Mouse (Mus musculus): Measurements from ENCODE around the gene Gm9803. TPM values are rescaled to one million over a fixed set of nuclear protein-coding genes. Genes with fewer than 3 reads are reported as not detected.
"Not testable (repeated sequence)": the region's sequence is repeated elsewhere in the genome, so short reads cannot be mapped to it uniquely, and the experiment has no call there.

Gm9803 gene
- 10 to 100 TPM in 1 of 2 experiments, 1 to 10 TPM in 1; 5.0 to 12.9 TPM for total RNA-seq (2021)

DNA sequence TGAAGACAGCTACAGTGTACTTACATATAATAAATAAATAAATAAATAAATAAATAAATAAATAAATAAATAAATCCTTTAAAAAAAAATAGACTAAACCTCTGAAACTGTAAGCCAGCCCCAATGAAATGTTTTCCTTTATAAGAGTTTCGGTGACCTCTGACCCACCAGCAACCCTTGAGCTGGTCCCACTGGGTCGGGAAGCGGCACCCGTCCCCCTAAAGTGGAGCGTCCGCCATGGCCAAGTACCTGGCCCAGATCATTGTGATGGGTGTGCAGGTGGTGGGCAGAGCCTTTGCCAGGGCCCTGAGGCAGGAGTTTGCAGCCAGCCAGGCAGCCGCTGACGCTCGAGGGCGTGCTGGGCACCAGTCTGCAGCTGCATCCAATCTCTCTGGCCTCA lies at the start of gene Gm9803:
Gm9803 (plus strand) TSS at position 154 of the 400 bp plus-strand sequence.
- intact Hi-C loops (cut with DNase I); DNase-seq: not testable (repeated sequence)

DNA sequence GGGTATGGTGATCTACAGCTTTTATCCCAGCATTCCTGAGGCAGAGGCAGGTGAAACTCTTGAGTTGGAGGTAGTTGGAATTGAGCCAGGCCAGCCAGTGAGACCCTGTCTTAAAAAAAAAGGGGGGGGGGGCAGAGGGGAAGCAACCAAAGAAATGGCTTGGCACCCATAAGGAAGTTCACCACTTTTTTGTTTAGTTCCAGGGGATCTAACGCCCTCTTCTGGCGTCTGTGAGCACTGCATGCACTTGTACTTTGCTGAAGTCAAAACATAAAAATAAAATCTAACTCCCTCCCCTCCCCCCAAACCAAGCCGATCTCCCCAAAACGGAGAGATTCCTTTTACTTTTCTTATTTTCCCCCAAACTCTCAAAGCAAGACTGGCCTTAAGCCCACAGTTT lies 48.5 kb upstream of the Gm9803 start:
- peak in 1 of 2 experiments; percentile 56 for DNase-seq
- intact Hi-C loops (cut with DNase I), result no loop called here

DNA sequence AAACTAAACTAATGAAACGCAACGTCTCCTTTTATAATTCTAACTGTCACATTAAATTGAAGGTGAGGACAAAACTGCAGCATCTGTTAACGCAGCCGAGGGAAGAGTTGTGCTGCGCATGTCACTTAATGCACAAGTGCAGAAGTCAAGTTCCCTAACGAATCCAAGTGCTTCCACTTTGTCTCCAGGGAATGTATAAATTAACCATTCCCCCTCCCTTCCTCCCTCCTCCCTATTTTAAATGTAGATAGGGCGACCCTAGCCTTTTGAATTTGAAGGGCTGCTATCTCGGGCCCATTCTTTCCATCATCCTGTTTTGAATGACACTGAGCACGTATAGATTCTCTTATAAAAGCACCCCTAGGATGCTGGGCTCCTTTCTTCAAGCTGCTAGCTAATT lies 46.4 kb upstream of the Gm9803 start:
- DNase-seq, result no peak
- intact Hi-C loops (cut with DNase I), result no loop called here

DNA sequence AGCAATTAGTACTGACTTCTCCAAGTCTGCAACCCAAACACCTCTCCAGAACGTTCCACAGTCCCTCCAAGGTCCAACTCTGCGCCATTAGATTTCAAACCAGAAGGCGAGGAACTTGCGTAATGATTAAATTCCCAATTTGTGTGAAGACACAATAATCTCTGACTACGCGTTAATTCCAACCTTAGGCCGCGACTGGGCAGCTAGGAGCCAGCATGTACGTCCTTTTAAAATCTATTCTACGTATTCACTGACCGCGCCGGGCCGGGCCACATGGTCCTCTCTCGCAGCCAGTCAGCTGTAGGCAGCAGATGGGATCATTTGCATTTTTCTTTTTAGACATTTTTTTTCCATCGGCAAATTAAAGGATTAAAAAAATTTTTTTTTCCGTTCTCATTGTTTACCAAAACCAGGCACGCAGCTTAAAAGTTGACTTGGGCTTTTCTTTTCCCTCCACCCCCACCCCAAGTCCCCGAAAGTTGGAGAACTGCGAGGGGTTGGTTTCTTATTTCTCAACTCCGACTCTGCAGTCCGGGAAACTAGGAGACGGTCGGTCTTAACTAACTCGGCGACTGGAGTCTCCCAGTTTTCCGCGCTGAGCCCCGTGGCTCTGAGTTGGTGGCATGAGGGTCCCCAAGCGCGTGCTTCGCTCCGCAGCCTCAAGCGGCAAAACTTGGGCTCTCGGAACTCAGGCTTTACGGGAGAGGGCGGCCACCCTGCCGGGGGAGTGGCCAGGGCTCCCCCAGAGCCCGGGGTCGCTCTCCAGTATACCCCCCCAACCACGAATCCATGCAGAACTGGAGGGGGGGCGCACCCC lies 45.8 kb upstream of the Gm9803 start:
- intact Hi-C loops (cut with DNase I), result loop anchor here (2.0 kb wide), 1 partner anchor 23 kb away; no protein-coding TSS in a partner anchor
- peak; percentile 71 to 74 for DNase-seq

DNA sequence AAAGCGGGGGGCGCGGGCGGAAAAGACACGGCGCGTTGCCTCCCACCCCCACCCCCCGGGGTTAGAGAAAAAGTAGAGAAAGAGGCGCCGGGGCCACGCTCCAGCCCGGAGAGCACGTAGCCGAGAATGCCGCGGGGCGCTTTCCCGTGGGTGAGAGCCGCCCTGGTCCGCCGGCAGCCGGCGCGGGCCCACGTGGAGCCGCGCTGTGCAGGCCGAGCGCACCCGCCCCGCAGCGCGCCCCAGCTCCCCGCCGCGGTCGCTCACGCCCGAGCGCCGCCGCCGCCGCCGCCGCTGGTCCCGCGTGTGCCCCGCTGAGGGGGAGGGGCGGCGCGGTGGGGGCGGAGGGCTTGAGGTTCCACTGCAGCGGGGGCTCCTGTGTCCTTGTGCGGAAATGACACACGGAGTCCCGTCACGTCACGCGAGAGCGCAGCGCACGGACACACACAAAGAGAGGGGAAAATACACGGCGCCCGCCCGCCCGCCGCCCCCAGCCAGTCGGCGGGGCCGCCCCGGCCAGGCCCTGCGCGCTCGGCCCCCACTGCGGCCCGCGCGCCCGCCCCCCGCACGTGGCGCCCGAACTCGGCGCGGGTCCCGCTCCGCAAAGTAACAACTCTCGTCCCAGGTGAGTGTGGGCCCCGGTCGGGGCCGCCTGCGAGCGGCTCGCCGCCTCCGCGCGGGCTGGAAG lies 45.0 kb upstream of the Gm9803 start, which contains the start of gene Bend3:
Bend3 (plus strand) TSS at position 81 of the 685 bp plus-strand sequence.
- intact Hi-C loops (cut with DNase I), result loop anchor here (1.0 to 2.0 kb wide), 2 partner anchors 24 to 62 kb away; no protein-coding TSS in a partner anchor

DNA sequence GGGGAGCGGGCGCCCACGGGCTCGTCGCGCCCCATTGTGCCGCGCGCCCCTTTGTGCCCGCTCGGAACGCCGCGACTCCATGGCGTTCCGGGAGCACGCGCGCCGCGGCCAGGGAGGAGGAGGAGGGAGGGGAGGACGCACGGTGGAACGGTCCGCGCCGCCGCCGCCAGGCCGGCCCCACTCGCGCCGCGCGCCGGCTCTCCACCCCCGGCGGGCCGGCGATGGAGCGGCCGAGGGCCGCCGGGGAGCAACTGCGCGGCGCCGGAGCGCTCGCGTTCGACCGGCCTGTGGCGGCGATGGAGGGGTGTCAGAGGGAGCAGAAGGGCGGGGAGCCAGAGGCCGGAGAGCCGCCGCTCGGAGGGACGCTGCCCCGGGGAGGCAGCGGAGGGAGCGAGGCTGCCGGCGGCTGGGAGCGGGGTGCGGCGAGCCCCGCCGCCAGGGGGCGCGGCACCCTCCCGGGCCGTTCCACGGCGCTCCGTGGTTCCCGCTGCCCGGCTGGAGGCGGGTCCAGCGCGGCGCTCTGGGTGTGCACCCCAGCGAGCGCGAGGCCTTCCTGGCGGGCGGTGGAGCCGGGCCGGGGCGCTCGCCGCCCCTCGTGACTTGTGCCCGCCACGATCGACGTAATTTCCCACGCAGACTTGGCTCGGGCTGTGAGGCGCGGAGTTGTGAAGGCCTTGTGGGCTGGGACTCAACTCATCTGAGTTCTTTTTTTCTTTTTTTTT lies 44.3 kb upstream of the Gm9803 start:
- intact Hi-C loops (cut with DNase I), result loop anchor here (1.0 to 2.0 kb wide), 2 partner anchors 25 to 62 kb away; no protein-coding TSS in a partner anchor
- peak; percentile 87 to 92 for DNase-seq

More for the DNA sequence above, 45.0 kb upstream of the Gm9803 start, which contains the start of gene Bend3:
- DNase-seq, result peak; percentile 68 to 70

DNA sequence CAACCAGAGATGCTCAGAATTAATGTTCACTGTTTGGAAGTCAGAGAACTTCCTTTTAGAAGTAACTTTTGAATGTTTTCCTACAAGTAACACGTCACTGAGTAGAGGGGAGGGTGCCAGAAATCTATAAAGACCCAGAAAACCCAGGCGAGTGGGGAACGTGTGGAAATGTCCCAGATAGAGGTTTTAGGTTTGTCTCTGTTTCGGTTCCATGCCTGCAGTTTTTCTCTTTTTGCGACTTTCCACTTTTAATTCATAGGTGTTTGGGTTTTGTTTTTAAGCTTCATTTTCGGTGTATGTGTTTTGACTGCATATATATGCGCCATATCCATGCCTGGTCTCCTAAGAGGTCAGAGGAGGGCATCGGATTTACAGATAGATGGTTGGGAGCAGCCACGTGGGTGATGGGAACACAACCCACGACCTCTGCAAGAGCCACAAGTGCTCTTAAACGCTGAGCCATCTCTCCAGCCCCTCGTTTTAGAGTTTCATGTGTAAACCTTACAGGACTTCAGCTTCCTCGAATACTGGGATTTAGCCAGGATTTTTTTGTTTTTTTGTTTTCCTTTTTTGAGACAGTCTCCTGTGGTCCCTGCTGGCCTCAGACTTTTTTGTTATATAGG lies 43.5 kb upstream of the Gm9803 start:
- peak in 1 of 2 experiments; percentile 16 for DNase-seq
- intact Hi-C loops (cut with DNase I), result no loop called here

DNA sequence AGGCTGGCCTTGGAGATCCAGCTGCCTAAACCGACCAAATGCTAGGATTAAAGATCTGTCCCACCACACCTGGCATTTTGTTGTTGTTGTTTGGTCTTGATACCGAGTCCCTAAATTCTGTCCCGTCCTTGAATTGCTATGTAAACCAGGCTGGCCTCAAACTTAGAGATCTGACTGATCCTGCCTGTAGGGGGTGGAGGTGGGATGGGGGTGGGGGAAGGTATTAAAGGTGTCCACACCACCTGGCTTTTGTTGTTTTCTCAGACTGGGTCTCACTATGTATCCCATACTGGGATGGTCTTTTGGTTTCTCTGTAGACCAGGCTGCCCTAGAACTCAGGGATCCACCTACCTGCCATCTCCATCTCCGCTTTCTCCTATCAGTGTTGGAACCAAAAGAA lies 42.7 kb upstream of the Gm9803 start:
- no peak for DNase-seq
- intact Hi-C loops (cut with DNase I), result no loop called here

DNA sequence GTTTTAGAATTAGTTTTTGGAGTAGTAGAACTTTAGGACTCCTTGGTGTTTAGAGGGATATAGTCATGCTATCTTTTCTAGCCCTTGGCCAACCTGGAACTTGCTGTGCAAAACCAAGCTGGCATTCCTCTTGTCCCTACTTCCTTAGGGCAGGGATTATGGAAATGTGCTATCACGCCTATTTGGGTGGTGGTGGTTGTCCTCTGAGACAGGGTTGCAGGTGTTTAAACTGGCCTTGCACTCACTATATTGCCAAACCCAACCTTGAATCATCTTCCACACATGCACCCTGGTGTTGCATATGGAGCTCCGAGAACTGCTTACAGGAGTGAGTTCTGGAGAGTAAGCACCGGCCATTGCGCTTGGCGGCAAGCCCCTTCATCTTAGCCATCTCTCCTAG lies 41.9 kb upstream of the Gm9803 start:
- intact Hi-C loops (cut with DNase I), result no loop called here
- DNase-seq, result no peak

DNA sequence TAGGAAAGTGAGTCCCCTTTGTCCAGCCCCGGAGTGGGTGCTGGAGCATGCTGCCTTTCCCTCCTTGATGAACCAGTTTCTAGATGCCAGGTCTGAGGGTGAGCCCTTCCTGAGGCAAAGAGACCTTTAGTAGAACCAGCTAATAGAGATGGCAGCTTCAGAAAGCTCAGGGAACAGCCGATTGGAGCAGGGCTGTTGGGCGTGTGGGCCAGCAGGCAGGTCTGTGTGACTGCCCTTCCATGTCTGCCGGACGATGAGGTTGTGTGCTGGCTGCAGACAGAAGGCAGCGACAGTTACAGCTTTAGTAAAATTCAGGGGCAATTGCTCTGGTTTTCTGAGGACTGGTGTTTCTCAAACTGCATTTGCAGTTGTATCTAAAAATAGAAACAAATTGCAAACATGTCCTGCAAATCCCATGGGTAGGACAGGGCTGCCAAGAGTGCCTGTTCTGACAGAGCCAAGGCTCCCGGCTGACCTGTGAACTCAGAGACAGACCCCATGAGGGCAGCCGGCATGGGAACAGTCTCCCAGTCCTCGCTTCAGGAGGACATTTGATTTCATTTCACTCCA lies 40.4 kb upstream of the Gm9803 start:
- intact Hi-C loops (cut with DNase I), result no loop called here
- DNase-seq, result peak; percentile 75 to 80

DNA sequence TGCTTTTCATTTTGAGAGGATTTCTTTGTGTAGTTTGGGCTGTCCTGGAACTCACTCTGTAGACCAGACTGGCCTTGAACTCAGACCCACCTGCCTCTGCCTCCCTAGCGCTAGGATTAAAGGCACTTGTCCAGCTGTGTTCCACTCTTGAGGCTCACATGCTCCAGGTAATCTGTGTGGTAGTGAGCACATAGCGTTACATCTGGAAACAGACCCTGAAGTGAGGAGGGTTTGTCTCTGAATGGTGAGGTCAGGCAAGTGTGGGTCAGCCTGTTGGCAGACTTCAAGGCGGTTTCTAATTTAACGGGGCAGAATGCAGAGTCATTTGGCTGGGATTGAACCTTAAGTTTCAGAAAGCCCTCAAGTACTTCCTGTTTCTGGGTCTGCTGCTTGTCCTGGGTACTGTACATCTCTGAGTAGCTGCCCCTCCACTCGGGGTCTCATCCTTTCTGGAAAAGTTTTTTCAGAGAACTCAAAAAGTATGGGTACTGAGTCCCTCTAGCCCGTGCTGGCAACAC lies 38.1 kb upstream of the Gm9803 start:
- intact Hi-C loops (cut with DNase I), result no loop called here
- peak in 1 of 2 experiments; percentile 8 for DNase-seq

DNA sequence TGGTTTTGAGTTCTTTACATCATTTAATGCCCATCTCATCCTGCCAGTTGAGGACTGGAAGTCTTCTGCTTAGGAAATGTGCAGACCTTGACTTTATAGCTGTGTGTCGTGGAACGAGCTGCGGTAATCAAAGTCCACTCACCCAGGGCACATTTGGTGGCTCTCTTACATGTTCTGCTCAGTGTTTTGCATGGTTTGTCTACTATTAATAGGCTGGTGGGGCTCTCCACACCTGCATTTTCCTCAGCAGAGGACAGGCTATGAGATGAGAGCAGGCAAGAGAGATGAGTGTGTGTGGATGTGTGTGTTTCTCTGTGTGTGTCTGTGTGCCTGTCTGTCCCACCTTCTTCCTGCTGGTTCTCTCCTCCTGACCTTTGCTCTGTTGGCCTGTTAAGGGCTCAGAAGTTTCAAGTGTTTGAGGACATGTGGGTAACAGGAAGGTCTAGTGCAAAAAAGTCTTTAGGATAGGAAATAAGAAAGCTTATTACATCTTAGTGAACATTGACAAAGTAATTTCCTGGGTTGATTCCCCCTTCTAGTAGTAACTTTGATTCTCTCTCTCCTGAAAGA lies 36.4 kb upstream of the Gm9803 start:
- intact Hi-C loops (cut with DNase I), result no loop called here

DNA sequence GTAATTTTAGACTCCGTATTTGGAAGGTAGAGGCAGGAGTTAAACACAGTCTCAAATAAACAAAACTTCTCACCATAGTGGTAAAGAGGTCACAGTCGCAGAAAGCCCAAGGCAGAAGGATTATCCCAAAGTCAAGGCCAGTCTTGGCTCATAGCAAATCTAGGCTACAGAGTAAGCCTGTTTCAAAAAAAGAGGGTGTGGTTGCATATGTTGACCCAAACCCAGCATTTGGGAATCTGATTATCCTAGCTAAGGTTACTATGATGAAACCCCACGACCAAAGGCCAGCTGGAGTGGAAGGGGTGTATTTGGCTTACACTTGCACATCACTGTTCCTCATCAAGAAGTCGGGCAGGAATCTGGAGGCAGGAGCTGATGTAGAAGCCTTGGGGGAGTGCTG lies 35.6 kb upstream of the Gm9803 start:
- DNase-seq, result no peak
- intact Hi-C loops (cut with DNase I), result no loop called here

More for the DNA sequence above, 36.4 kb upstream of the Gm9803 start:
- DNase-seq, result no peak

DNA sequence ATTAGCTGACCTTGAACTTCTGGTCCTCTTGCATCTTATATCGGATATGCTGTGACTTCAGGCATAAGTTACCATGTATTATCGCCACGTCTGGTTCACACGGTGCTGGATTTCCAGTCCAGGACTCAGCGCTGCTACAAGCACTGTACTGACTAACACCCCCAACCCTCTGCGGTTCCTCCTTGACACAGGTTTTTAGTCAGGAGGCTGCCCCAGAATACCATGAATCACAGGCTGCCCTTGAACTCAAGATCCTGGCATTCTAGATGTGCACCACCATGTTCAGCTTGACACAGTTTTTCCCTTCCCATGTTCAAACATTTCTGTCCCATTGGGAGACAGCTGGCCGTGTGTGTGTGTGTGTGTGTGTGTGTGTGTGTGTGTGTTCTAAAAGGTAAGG lies 34.7 kb upstream of the Gm9803 start:
- intact Hi-C loops (cut with DNase I), result no loop called here
- DNase-seq, result peak in 1 of 2 experiments; percentile 5

DNA sequence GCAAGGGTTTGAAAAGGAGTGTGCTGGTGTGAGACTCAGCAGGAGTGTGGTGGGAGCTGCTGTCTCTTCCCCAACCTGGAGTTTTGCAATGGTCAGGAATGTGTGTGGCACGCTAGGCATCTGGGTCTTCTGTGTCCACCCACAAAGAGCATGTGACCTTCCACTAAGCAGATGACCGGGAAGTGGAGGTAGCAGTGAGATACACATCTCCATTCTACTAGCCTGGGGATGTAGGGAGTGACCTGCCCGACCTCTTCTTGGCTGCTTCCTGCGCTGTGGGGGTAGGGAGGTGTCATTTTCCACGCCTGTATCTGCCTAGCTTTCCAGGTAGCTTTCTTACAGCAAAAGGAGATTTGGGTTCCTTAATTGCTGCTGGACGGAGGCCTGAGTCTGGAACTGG lies 34.3 kb upstream of the Gm9803 start:
- intact Hi-C loops (cut with DNase I), result no loop called here
- peak; percentile 38 to 41 for DNase-seq

DNA sequence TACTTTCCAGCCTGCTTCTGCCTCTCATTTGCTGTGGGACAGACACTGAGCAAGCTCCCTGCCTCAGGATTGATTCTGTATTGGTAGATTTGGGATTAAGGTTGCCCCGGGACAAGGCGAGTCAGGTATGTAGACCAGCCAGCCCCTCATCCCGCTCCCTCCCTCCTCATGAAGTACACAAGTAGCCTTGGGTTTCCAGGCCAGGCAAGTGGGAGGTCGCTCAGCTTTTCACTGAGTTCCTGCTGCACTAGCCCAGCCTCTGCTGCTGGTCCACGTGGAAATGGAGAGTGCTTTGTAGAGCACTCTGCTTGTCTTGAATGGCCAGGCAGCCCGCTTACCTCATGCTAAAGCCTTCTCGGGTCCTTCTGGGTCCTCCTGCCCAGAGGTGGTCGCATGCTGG lies 33.9 kb upstream of the Gm9803 start:
- no peak for DNase-seq
- intact Hi-C loops (cut with DNase I), result no loop called here

DNA sequence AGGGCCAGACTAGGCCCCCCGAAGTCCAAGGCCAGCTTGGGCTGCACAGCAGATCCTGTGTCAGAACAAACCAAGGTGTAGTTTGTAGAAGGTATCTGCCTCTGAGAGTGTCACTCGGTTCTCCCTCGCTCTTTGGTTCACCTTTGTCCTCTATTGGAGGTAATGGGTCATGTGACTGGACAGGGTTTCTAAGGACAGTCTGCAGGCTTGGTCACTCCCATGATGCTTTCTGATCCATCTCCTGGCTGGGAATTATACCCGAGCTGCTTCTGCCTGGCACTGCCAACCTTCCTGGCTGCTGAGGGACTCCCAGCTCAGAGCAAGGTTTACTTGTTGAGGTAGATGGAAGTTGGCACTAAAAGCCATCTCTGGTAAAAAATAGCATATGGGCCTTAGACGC lies 33.0 kb upstream of the Gm9803 start:
- peak; percentile 69 to 75 for DNase-seq
- intact Hi-C loops (cut with DNase I), result no loop called here

DNA sequence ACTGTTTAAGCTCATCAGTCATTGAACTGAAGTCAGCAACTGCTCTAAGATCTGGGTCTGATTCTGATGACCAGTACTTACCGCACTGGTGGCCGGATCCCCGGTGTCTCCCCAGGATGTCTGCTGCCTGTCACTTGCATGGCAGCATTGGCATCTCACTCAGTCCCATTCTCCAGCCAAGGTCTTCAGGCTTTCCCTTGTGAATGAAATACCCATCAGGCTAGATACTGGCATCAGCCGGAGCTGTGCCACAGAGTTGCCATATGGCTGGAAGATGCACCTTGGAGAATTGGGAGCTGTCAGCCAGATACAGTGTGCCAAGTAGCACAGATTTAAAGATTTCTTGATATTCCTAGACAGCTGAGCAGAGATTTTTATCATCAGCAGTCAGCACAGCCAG lies 21.3 kb upstream of the Gm9803 start:
- intact Hi-C loops (cut with DNase I), result no loop called here
- no peak for DNase-seq

DNA sequence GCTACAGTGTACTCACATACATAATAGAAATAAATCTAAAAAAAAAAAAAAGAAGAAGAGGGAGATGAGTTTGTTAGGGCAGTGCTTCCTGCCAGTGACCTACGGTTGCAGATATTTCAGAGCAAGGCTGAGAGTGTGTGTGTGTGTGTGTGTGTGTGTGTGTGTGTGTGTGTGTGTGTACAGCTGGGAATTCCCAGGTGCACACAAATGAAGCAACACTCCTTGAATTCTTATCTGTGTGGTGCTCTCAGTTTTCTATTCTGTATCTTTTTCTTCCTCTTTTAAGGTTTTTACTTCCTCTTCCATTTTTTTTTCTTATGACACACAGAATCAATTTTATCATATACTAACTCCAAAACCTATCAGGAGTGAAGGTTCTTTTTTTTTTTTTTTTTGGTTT lies 19.6 kb upstream of the Gm9803 start:
- intact Hi-C loops (cut with DNase I), result no loop called here
- DNase-seq, result no peak

DNA sequence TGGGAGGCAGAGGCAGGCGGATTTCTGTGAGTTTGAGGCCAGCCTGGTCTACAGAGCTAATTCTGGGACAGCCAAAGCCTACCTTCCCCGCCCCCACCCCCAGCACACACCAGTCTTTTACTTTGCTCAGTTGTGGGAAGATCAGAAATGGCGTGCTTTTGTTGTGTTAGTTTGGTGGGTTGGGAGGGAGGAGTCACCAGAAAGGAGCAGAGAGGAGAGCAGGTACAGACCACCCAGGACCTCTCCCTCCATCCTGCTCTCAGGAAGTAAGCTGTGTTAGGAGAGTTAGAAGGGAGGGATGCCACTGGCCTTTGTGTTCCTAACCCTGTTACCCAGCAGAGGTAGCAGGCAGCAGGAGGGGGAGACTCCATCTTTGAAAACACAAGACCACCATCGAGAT lies 16.8 kb upstream of the Gm9803 start:
- intact Hi-C loops (cut with DNase I), result no loop called here
- DNase-seq, result no peak

Measured in heart, postnatal 10 days (tissue).